Mouse (Mus musculus) myocyte (in vitro differentiated cells): ENCODE measurements around the gene Tcte1. TPM values are rescaled to one million over a fixed set of nuclear protein-coding genes. Genes with fewer than 3 reads are reported as not detected.

Source experiments
- H3K27me3 ChIP-seq: one replicate; pipeline ENCODE4 v1.6.1; 2011; ENCODE audit not compliant: control insufficient read depth, insufficient read depth, insufficient read length
- H3K36me3 ChIP-seq: one replicate; pipeline ENCODE4 v1.6.1; 2011; ENCODE audit not compliant: control insufficient read depth, insufficient read depth
- H3K4me2 ChIP-seq: one replicate; pipeline ENCODE4 v1.6.1; 2011; ENCODE audit warnings: low read depth, control low read depth
- H3K4me3 ChIP-seq: one replicate; pipeline ENCODE4 v1.5.1; 2011; ENCODE audit warnings: mild to moderate bottlenecking, control low read depth, moderate library complexity
- H3K79me2 ChIP-seq: one replicate; pipeline ENCODE4 v1.6.1; 2011; ENCODE audit not compliant: control insufficient read depth, insufficient read depth
- H3ac ChIP-seq: one replicate; pipeline ENCODE4 v1.6.1; 2011; ENCODE audit not compliant: control insufficient read depth, insufficient read length
- CEBPB ChIP-seq: IDR thresholded peaks from 2 replicates; pipeline ENCODE4 v1.6.1; 2011; ENCODE audit warnings: mild to moderate bottlenecking, moderate library complexity; ENCODE audit not compliant: poor library complexity, insufficient read depth, severe bottlenecking
- E2F4 ChIP-seq: IDR thresholded peaks from one replicate; pipeline ENCODE4 v1.6.1; 2011; ENCODE audit warnings: mild to moderate bottlenecking, control low read depth, moderate library complexity; ENCODE audit not compliant: insufficient read depth
- MAX ChIP-seq: IDR thresholded peaks from one replicate; pipeline ENCODE4 v1.6.1; 2011; ENCODE audit warnings: low read depth, mild to moderate bottlenecking, control low read depth
- MYOD1 ChIP-seq, 3 experiments: IDR thresholded peaks; one replicate each; pipeline ENCODE4 v1.6.1; 2011; ENCODE audit warnings: control low read depth in 2 of 3, low read depth in 2 of 3, mild to moderate bottlenecking in 2 of 3, moderate library complexity in 1 of 3; ENCODE audit not compliant: insufficient read length in 2 of 3, control insufficient read depth in 1 of 3
- POLR2A ChIP-seq: IDR thresholded peaks from one replicate; pipeline ENCODE4 v1.6.1; 2011; ENCODE audit warnings: low read depth, mild to moderate bottlenecking, control low read depth, moderate library complexity; ENCODE audit not compliant: insufficient read length
- POLR2AphosphoS2 ChIP-seq: IDR thresholded peaks from one replicate; pipeline ENCODE4 v1.6.1; 2011; ENCODE audit warnings: low read depth, control low read depth; ENCODE audit not compliant: insufficient read length
- REST ChIP-seq: IDR thresholded peaks from one replicate; pipeline ENCODE4 v1.6.1; 2011; ENCODE audit warnings: mild to moderate bottlenecking, control low read depth, moderate library complexity; ENCODE audit not compliant: insufficient read depth, insufficient read length
- SRF ChIP-seq: IDR thresholded peaks from one replicate; pipeline ENCODE4 v1.6.1; 2011; ENCODE audit warnings: low read depth; ENCODE audit not compliant: control insufficient read depth, insufficient read length
- TCF12 ChIP-seq: IDR thresholded peaks from one replicate; pipeline ENCODE4 v1.6.1; 2011; ENCODE audit warnings: mild to moderate bottlenecking, control low read depth; ENCODE audit not compliant: poor library complexity, insufficient read depth, severe bottlenecking
- TCF3 ChIP-seq: IDR thresholded peaks from one replicate; pipeline ENCODE4 v1.6.1; 2011; ENCODE audit warnings: low read depth, control low read depth; ENCODE audit not compliant: insufficient read length
- USF1 ChIP-seq: IDR thresholded peaks from one replicate; pipeline ENCODE4 v1.6.1; 2011; ENCODE audit warnings: low read depth, mild to moderate bottlenecking, control low read depth, moderate library complexity
- polyA plus RNA-seq: library from polyadenylated mRNA; unstranded; fragments of >200 nt; fragmentation: generic; extraction: Trizol; gene quantifications from one replicate; pipeline ENCODE4 v1.2.1, GENCODE M21; 2012; ENCODE audit warnings: missing spikeins

The Tcte1 gene
- polyA plus RNA-seq, 1 experiment, result not detected

- TF ChIP-seq MYOD1 (IDR thresholded peaks at IDR 0.05; ENCODE audit: control insufficient read depth in 1 of 3, insufficient read length in 2 of 3, low read depth in 2 of 3) (no peak), SRF (no peak), POLR2A (no peak), REST (no peak), USF1 (no peak), POLR2AphosphoS2 (no peak)
- no peak overlapping the region for H3K4me2 ChIP-seq
- H3K27me3 ChIP-seq, result peaks cover 10% of the 10 kb centered on the region
- H3K79me2 ChIP-seq, result no peaks in the 10 kb centered on the region
- no peaks in the 10 kb centered on the region for H3K36me3 ChIP-seq
- H3ac ChIP-seq, result no peak overlapping the region
- no peak overlapping the region for H3K4me3 ChIP-seq
These were observed 31.2 kb downstream of the Tcte1 start for GRCm38 (mm10) chr17:45554420-45554819.

GRCm38 (mm10) chr17:45555452-45556106, 32.3 kb downstream of the Tcte1 start, which contains the start of gene Nfkbie:
TSS of gene Nfkbie (plus strand) at chr17:45555703.
- Histone ChIP-seq H3ac (peak within 1 kb of the TSS; percentile 6), H3K79me2 (no peaks in the 10 kb centered on the region), H3K36me3 (no peaks in the 10 kb centered on the region), H3K4me3 (peak within 1 kb of the TSS; percentile 48), H3K4me2 (peak within 1 kb of the TSS; percentile 87), H3K27me3 (peaks cover 1% of the 10 kb centered on the region)
- TF ChIP-seq POLR2AphosphoS2 (peak; percentile 70), MYOD1 (IDR thresholded peaks at IDR 0.05; ENCODE audit: control insufficient read depth in 1 of 3, insufficient read length in 2 of 3, low read depth in 2 of 3) (no peak), POLR2A (peak; percentile 64)

GRCm38 (mm10) chr17:45556107-45556489, 32.9 kb downstream of the Tcte1 start:
- peak overlapping the region; percentile 6 for H3ac ChIP-seq
- H3K79me2 ChIP-seq, result no peaks in the 10 kb centered on the region
- H3K4me2 ChIP-seq, result peak overlapping the region; percentile 87
- H3K36me3 ChIP-seq, result no peaks in the 10 kb centered on the region
- no peaks in the 10 kb centered on the region for H3K27me3 ChIP-seq
- H3K4me3 ChIP-seq, result peak overlapping the region; percentile 48
- TF ChIP-seq SRF (no peak), E2F4 (no peak)

- peak overlapping the region; percentile 87 for H3K4me2 ChIP-seq
- H3K36me3 ChIP-seq, result no peaks in the 10 kb centered on the region
- TF ChIP-seq POLR2A (no peak), REST (no peak), CEBPB (no peak), TCF12 (no peak), POLR2AphosphoS2 (no peak), MAX (no peak), TCF3 (no peak)
- H3ac ChIP-seq, result peak overlapping the region; percentile 6
- H3K27me3 ChIP-seq, result no peaks in the 10 kb centered on the region
- H3K4me3 ChIP-seq, result peak overlapping the region; percentile 48
- H3K79me2 ChIP-seq, result no peaks in the 10 kb centered on the region
These were observed 33.4 kb downstream of the Tcte1 start for GRCm38 (mm10) chr17:45556514-45557245.

- Histone ChIP-seq H3K4me2 (peak overlapping the region; percentile 87), H3K27me3 (no peaks in the 10 kb centered on the region)
These were observed 34.1 kb downstream of the Tcte1 start for GRCm38 (mm10) chr17:45557246-45557824.

More at GRCm38 (mm10) chr17:45557246-45557824, 34.1 kb downstream of the Tcte1 start:
- no peak for TF ChIP-seq POLR2AphosphoS2
- TF ChIP-seq TCF12, result no peak
- TF ChIP-seq CEBPB, result no peak
- no peak for TF ChIP-seq TCF3
- Histone ChIP-seq H3ac (no peak overlapping the region), H3K36me3 (no peaks in the 10 kb centered on the region), H3K79me2 (no peaks in the 10 kb centered on the region), H3K4me3 (peak overlapping the region; percentile 48)
